Mouse (Mus musculus) spleen, adult 2 months (tissue): Measurements from ENCODE around the gene Tbx10.

Source experiments
- CTCF ChIP-seq: fragments of 200-500 bp; IDR thresholded peaks from 2 replicates; pipeline ENCODE4 v1.5.1; 2011; ENCODE audit warnings: mild to moderate bottlenecking, inconsistent platforms; ENCODE audit not compliant: insufficient read depth, insufficient read length, insufficient replicate concordance; ENCODE audit errors: extremely low read depth
- POLR2A ChIP-seq: fragments of 200-500 bp; IDR thresholded peaks from 2 replicates; pipeline ENCODE4 v1.6.1; 2011; ENCODE audit warnings: low read depth, low read length, inconsistent platforms

DNA sequence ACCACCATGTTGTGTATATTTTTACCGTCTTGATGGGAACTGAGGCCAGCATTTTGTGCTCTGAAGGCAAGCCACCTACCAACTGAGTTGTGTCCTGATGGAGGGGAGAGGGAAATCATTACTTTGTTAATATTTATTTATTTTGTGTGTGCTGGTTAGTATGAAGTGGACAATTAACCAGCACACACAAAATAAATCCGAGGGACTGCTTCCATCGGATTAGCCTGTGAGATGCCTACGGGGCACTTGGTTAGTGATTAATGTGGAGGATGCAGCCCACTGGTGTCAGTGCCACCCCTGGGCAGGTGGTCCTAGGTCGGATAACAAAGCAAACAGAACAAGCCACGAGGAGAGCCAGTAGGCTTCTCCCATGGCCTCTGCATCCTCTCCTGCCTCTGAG lies 2.4 kb downstream of the Tbx10 start:
- TF ChIP-seq CTCF (no peak), POLR2A (no peak)
